16 mouse cellular contexts compared by ENCODE assay signal in the genomic region with DNA sequence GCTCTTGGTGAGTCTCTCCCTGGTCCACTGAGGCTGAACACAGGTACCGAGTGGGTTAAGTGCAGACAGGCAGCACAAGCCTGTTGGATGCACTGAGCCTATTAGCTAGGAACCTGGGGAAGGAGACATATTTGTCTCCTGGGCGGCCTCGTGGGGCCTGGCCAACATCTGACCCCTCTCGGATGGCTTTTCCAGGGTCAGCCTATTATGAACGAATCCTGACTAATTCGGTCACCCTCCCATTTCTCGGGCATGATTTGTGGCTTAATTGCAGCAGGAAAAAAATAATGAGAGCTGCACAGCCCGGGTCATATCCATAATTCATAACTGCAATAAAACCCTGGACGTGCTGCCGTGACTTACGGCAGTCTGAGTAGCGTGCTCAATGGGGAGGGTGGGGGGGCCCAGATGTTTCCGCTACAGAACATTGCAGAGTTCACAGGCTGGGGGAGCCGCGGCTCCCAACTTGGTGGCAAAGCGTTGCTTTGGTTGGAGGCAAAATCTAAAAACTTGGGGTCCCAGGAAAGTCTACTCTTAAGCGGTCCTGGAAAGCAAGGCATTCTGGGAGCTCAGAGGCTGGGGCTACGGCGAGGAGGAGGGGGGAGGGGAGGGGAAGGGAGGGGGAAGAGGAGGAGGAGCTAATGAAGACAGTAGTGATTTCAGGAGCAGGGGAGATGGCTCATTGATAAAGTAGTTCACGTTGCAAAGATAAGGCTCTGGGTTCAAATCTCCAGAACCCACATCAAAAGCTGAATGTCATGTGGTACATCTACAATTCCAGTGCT. TPM values are rescaled to one million over a fixed set of nuclear protein-coding genes. Genes with fewer than 3 reads are reported as not detected.
DNase-seq lines count a peak whose midpoint lies in the region; ATAC-seq and TF ChIP-seq lines count a peak whose summit lies in the region.
"Had no signal": no experiment of that assay in that cellular context is flagged by ENCODE, and none has a peak within 500 bp of the region (broad histone marks: within the 10 kb centered on the region; RNA-seq: fewer than 3 reads in every experiment).

No protein-coding gene starts in this region.

- no peak for DNase-seq in midbrain, embryonic 11.5 days (ENCODE audit: low spot score, missing footprints)
- DNase-seq in midbrain, embryonic 10.5 days (ENCODE audit: low spot score) = no peak
- peak; percentile 53 for DNase-seq in limb, embryonic 10.5 days (ENCODE audit: low spot score)
- peak; percentile 58 for DNase-seq in retina, postnatal 1 day
- no peak for DNase-seq in right cerebral cortex, adult 18-20 months
- DNase-seq in left cerebral cortex, adult 2 months (ENCODE audit: extremely low spot score in 1 of 2, low spot score in 2 of 2) = no peak
- DNase-seq in right cerebral cortex, adult 2 months (ENCODE audit: low spot score in 2 of 2) = no peak
- DNase-seq: cerebellum, postnatal 10 days; layer of hippocampus, adult 9-11 months; liver, embryonic 13.5 days had no signal

- no peak overlapping the region for H3K27ac ChIP-seq in midbrain, embryonic 11.5 days (ENCODE audit: low read depth, low read length)
- no peak overlapping the region for H3K27ac ChIP-seq in midbrain, embryonic 10.5 days (replicated peaks)
- no peak overlapping the region for H3K27ac ChIP-seq in hindbrain, embryonic 15.5 days (replicated peaks)
- peak overlapping the region; percentile 32; the same call in 1 of the 2 replicates for H3K27ac ChIP-seq in limb, embryonic 10.5 days
- H3K27ac ChIP-seq in left cerebral cortex, adult 2 months = no peak overlapping the region
- H3K27ac ChIP-seq: liver, embryonic 13.5 days had no signal

- no peaks in the 10 kb centered on the region for H3K27me3 ChIP-seq in midbrain, embryonic 11.5 days (ENCODE audit: control insufficient read depth, insufficient read depth, low read length)
- peaks cover 12% of the 10 kb centered on the region; the same call in 1 of the 2 replicates for H3K27me3 ChIP-seq in midbrain, embryonic 10.5 days (ENCODE audit: low read depth, poor library complexity, severe bottlenecking)
- no peaks in the 10 kb centered on the region for H3K27me3 ChIP-seq in hindbrain, embryonic 15.5 days
- H3K27me3 ChIP-seq in limb, embryonic 10.5 days (ENCODE audit: low read depth, poor library complexity, severe bottlenecking) = peaks cover 12% of the 10 kb centered on the region; the same call in 1 of the 2 replicates
- H3K27me3 ChIP-seq: liver, embryonic 13.5 days had no signal

- H3K4me1 ChIP-seq in midbrain, embryonic 11.5 days (ENCODE audit: control insufficient read depth, insufficient read depth, low read length) = no peaks in the 10 kb centered on the region
- H3K4me1 ChIP-seq in midbrain, embryonic 10.5 days = peaks cover 13% of the 10 kb centered on the region
- H3K4me1 ChIP-seq in hindbrain, embryonic 15.5 days (replicated peaks) = peaks cover 3% of the 10 kb centered on the region; the same call in 1 of the 2 replicates
- H3K4me1 ChIP-seq in limb, embryonic 10.5 days = peaks cover 17% of the 10 kb centered on the region; the same call in 1 of the 2 replicates
- H3K4me1 ChIP-seq: liver, embryonic 13.5 days had no signal

- no peak for TF ChIP-seq CTCF in left cerebral cortex, adult 2 months (IDR thresholded peaks at IDR 0.05)

- H3K4me2 ChIP-seq in midbrain, embryonic 11.5 days = no peak overlapping the region
- peak overlapping the region; percentile 27 for H3K4me2 ChIP-seq in hindbrain, embryonic 15.5 days
- H3K4me2 ChIP-seq: liver, embryonic 13.5 days had no signal

- H3K9me3 ChIP-seq in midbrain, embryonic 11.5 days (ENCODE audit: control insufficient read depth, low read length) = no peaks in the 10 kb centered on the region
- no peaks in the 10 kb centered on the region for H3K9me3 ChIP-seq in midbrain, embryonic 10.5 days (replicated peaks)
- no peaks in the 10 kb centered on the region for H3K9me3 ChIP-seq in hindbrain, embryonic 15.5 days
- no peaks in the 10 kb centered on the region for H3K9me3 ChIP-seq in limb, embryonic 10.5 days (replicated peaks)
- H3K9me3 ChIP-seq: liver, embryonic 13.5 days had no signal

- H3K36me3 ChIP-seq in midbrain, embryonic 11.5 days (ENCODE audit: control insufficient read depth, insufficient read depth, low read length) = no peaks in the 10 kb centered on the region
- H3K36me3 ChIP-seq in midbrain, embryonic 10.5 days = no peaks in the 10 kb centered on the region
- no peaks in the 10 kb centered on the region for H3K36me3 ChIP-seq in hindbrain, embryonic 15.5 days
- no peaks in the 10 kb centered on the region for H3K36me3 ChIP-seq in limb, embryonic 10.5 days
- H3K36me3 ChIP-seq: liver, embryonic 13.5 days had no signal

- no peak overlapping the region for H3K9ac ChIP-seq in midbrain, embryonic 11.5 days (ENCODE audit: low read length)
- 0 out of 2 replicates have a peak overlapping the region, but pooled peaks have one; percentile 8 for H3K9ac ChIP-seq in hindbrain, embryonic 15.5 days
- H3K9ac ChIP-seq: liver, embryonic 13.5 days had no signal

- intact Hi-C loops in left cerebral cortex, adult 2 months (cut with DNase I) = no loop called here

- ATAC-seq in midbrain, embryonic 11.5 days (ENCODE audit: low FRiP score) = peak; percentile 36; the same call in 1 of the 2 replicates
- peak; percentile 55 for ATAC-seq in hindbrain, embryonic 15.5 days (ENCODE audit: low FRiP score, low read depth)

- 83% methylated on average over 20 of the region's 20 CpGs for WGBS in midbrain, embryonic 11.5 days
- 87% methylated on average over 20 of the region's 20 CpGs for WGBS in midbrain, embryonic 10.5 days
- 52% methylated on average over 20 of the region's 20 CpGs for WGBS in hindbrain, embryonic 15.5 days
- WGBS in limb, embryonic 10.5 days = 65% methylated on average over 20 of the region's 20 CpGs

- no peak overlapping the region for H3K4me3 ChIP-seq in midbrain, embryonic 11.5 days (ENCODE audit: low read depth, low read length)
- H3K4me3 ChIP-seq in midbrain, embryonic 10.5 days = no peak overlapping the region
- H3K4me3 ChIP-seq in hindbrain, embryonic 15.5 days = peak overlapping the region; percentile 9; the same call in 1 of the 2 replicates
- H3K4me3 ChIP-seq in limb, embryonic 10.5 days = no peak overlapping the region
- H3K4me3 ChIP-seq in left cerebral cortex, adult 2 months = no peak overlapping the region
- H3K4me3 ChIP-seq: erythroblast, embryonic 14.5 days; liver, embryonic 13.5 days had no signal

RNA-seq across cellular contexts. Expression of a gene that starts 27.6 kb away (rescaled TPM):
- not detected in 2 replicates for polyA plus RNA-seq in midbrain, embryonic 11.5 days (2014; fragmentation: Nextera tagmentation; extraction: Ambion mirVana)
- polyA plus RNA-seq in midbrain, embryonic 10.5 days (2016; fragmentation: Nextera tagmentation; extraction: Ambion mirVana) = not detected in 2 replicates
- 1.7 TPM in 2 replicates for polyA plus RNA-seq in hindbrain, embryonic 15.5 days (2015; fragmentation: Nextera tagmentation; extraction: Ambion mirVana)
- not detected in 2 replicates for polyA plus RNA-seq in limb, embryonic 10.5 days (2016; fragmentation: Nextera tagmentation; extraction: Ambion mirVana)
- total RNA-seq in left cerebral cortex, adult 2 months (2021) = 10 to 100 TPM; 13.5 to 13.6 TPM
- total RNA-seq: CH12.LX had no signal
- polyA plus RNA-seq: erythroblast, embryonic 14.5 days had no signal

RNA-seq across cellular contexts. Expression of a gene that starts 39.0 kb away (rescaled TPM):
- polyA plus RNA-seq in midbrain, embryonic 11.5 days (2014; fragmentation: Nextera tagmentation; extraction: Ambion mirVana) = 0.17 and 0.59 TPM in 2 replicates
- polyA plus RNA-seq in midbrain, embryonic 10.5 days (2016; fragmentation: Nextera tagmentation; extraction: Ambion mirVana) = 0.24 and 0.27 TPM in 2 replicates
- 0.16 and 0.21 TPM in 2 replicates for polyA plus RNA-seq in hindbrain, embryonic 15.5 days (2015; fragmentation: Nextera tagmentation; extraction: Ambion mirVana)
- 20.1 and 34.2 TPM in 2 replicates for polyA plus RNA-seq in limb, embryonic 10.5 days (2016; fragmentation: Nextera tagmentation; extraction: Ambion mirVana)
- not detected for total RNA-seq in left cerebral cortex, adult 2 months (2021)
- total RNA-seq: CH12.LX; gastrocnemius, adult 18-20 months; megakaryocyte, adult 5-6 weeks had no signal
- polyA plus RNA-seq: erythroblast, embryonic 14.5 days; heart, postnatal 0 days had no signal

Comparison
In these comparisons a context has a peak if more than half of its experiments do, and no peak if none do; other contexts are left out.
1. DNase-seq: peak in limb, embryonic 10.5 days (single experiment) and retina, postnatal 1 day (single experiment); none in midbrain, embryonic 11.5 days (single experiment), midbrain, embryonic 10.5 days (single experiment), right cerebral cortex, adult 18-20 months (single experiment), left cerebral cortex, adult 2 months (0 of 2) and right cerebral cortex, adult 2 months (0 of 2).
2. RNA of a gene that starts 39.0 kb away (polyA plus RNA-seq): 20.1 to 34.2 TPM in limb, embryonic 10.5 days; 0.17 to 0.59 TPM in midbrain, embryonic 11.5 days, 0.24 to 0.27 TPM in midbrain, embryonic 10.5 days and 0.16 to 0.21 TPM in hindbrain, embryonic 15.5 days; every median in the first group is over 10 times any median in the second.